Mouse (Mus musculus): ENCODE results near the gene Dlx5. TPM values are rescaled to one million over a fixed set of nuclear protein-coding genes. Genes with fewer than 3 reads are reported as not detected.

The Dlx5 gene
- total and polyA plus RNA-seq, 3 experiments, result not detected

DNA sequence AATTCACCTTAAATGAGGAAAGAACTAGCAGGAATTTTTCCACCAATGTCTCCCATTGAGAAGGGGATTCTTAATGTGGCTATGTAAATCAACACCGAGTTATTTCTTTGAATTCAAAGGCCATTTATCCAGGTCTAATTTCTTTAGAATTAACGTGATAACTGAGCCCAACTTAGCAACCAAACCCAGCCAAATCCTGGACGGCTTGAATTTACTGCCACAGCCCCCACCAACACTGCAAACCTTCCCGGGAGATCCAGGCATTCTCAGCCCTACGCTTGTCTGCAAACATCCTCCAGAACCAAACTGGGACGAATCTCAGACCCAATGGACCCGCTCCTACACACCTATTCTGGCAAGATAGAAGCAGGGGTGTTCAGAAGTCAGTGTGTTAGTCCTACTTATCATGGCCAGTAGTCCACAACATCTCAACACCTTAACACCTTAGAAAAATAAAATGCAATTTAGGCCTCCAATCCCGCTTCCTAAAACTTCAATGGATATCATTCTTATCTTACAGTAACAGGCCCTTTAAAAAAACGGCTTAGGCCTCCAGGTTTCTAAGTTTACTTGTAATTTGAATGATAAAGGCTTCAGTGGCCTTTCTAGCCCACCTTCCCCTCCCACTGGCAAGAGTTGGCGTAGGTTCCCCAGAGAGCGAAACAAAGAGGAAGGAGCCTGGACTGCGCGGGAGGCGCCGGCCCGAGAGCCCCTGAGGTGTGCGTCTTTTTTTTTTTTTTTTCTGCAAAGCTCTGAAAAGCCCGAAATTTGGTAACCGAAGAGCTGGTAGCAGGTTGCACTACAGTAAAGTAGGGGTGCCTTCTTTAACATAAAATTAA, 22.6 kb downstream of the Dlx5 start:
- Histone ChIP-seq H3K79me2 (ENCODE audit: control insufficient read depth, insufficient read depth, low read length, poor library complexity) (no peaks in the 10 kb centered on the region), H3K27me3 (ENCODE audit: control insufficient read depth in 1 of 2, insufficient read depth in 2 of 2, low read length in 2 of 2) (no peaks in the 10 kb centered on the region), H3K4me1 (ENCODE audit: control insufficient read depth in 1 of 2, insufficient read depth in 2 of 2, low read length in 2 of 2) (no peaks in the 10 kb centered on the region), H3K4me3 (ENCODE audit: control insufficient read depth in 1 of 2, insufficient read depth in 1 of 2, low read depth in 2 of 2, low read length in 2 of 2) (no peak overlapping the region), H3K27ac (ENCODE audit: control insufficient read depth, low read depth, low read length) (no peak overlapping the region), H3K9ac (ENCODE audit: control insufficient read depth, low read depth, low read length, poor library complexity, severe bottlenecking) (no peak overlapping the region), H3K9me3 (replicated peaks; ENCODE audit: insufficient read depth, low read length) (no peaks in the 10 kb centered on the region), H3K36me3 (ENCODE audit: control insufficient read depth in 1 of 2, insufficient read depth in 2 of 2, low read length in 2 of 2) (no peaks in the 10 kb centered on the region)
- no peak for DNase-seq (ENCODE audit: low read depth, low spot score)
- TF ChIP-seq TBP (IDR thresholded peaks at IDR 0.05; ENCODE audit: low read depth, low read length) (no peak), ZMIZ1 (IDR thresholded peaks at IDR 0.05; ENCODE audit: low read depth, low read length) (no peak)

DNA sequence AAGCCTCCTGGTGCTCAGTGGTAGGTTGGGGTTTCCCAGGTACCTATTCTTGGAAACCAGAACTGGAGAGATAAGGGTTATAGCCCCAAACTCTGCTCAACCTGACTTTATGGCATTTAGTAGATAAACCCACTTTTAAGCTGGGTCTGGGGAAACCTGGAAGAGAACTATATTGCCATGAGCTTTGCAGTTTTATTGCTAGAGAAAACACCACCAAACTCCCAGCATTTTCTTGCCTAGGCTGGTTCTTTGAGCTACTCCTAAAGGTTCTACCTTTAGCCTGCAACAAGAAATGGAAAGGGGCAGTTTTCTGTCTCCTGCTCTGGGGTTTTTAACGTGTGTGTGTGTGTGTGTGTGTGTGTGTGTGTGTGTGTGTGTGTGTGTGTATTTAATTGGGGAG, 23.3 kb downstream of the Dlx5 start:
- Histone ChIP-seq H3K27me3 (ENCODE audit: control insufficient read depth in 1 of 2, insufficient read depth in 2 of 2, low read length in 2 of 2) (no peaks in the 10 kb centered on the region), H3K4me3 (ENCODE audit: control insufficient read depth in 1 of 2, insufficient read depth in 1 of 2, low read depth in 2 of 2, low read length in 2 of 2) (no peak overlapping the region), H3K9ac (ENCODE audit: control insufficient read depth, low read depth, low read length, poor library complexity, severe bottlenecking) (no peak overlapping the region), H3K79me2 (ENCODE audit: control insufficient read depth, insufficient read depth, low read length, poor library complexity) (no peaks in the 10 kb centered on the region), H3K36me3 (ENCODE audit: control insufficient read depth in 1 of 2, insufficient read depth in 2 of 2, low read length in 2 of 2) (no peaks in the 10 kb centered on the region), H3K9me3 (replicated peaks; ENCODE audit: insufficient read depth, low read length) (no peaks in the 10 kb centered on the region), H3K4me1 (ENCODE audit: control insufficient read depth in 1 of 2, insufficient read depth in 2 of 2, low read length in 2 of 2) (no peaks in the 10 kb centered on the region), H3K27ac (ENCODE audit: control insufficient read depth, low read depth, low read length) (no peak overlapping the region)
- DNase-seq (ENCODE audit: low read depth, low spot score), result no peak
- TF ChIP-seq UBTF (IDR thresholded peaks at IDR 0.05; ENCODE audit: borderline replicate concordance, insufficient read depth, low read depth, low read length) (no peak), RCOR1 (IDR thresholded peaks at IDR 0.05; ENCODE audit: low read depth, low read length) (no peak), CHD2 (IDR thresholded peaks at IDR 0.05; ENCODE audit: low read length) (no peak)

DNA sequence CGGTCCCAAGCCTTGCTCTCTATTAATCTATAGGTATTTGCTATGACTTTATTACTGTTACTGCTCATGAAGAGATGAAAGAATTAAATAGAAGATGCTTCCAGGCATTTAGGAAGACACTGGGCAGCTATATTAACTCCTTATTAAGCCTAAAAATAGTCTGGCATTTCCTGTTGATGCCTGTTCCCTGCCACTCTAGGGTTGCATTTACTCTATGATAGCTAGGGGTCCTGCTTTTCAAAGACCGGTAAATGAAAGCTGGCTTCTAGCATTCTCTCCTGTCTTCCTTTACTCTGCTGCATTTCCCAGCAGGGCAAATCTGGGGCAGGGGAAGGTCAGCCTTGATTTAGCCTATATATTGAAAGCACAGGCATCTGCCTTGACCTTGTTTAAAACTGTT, 24.1 kb downstream of the Dlx5 start:
- Histone ChIP-seq H3K9ac (ENCODE audit: control insufficient read depth, low read depth, low read length, poor library complexity, severe bottlenecking) (no peak overlapping the region), H3K36me3 (ENCODE audit: control insufficient read depth in 1 of 2, insufficient read depth in 2 of 2, low read length in 2 of 2) (no peaks in the 10 kb centered on the region), H3K4me1 (ENCODE audit: control insufficient read depth in 1 of 2, insufficient read depth in 2 of 2, low read length in 2 of 2) (no peaks in the 10 kb centered on the region), H3K27me3 (ENCODE audit: control insufficient read depth in 1 of 2, insufficient read depth in 2 of 2, low read length in 2 of 2) (no peaks in the 10 kb centered on the region), H3K4me3 (ENCODE audit: control insufficient read depth in 1 of 2, insufficient read depth in 1 of 2, low read depth in 2 of 2, low read length in 2 of 2) (no peak overlapping the region), H3K9me3 (replicated peaks; ENCODE audit: insufficient read depth, low read length) (no peaks in the 10 kb centered on the region), H3K79me2 (ENCODE audit: control insufficient read depth, insufficient read depth, low read length, poor library complexity) (no peaks in the 10 kb centered on the region), H3K27ac (ENCODE audit: control insufficient read depth, low read depth, low read length) (no peak overlapping the region)
- TF ChIP-seq MYC (IDR thresholded peaks at IDR 0.05; ENCODE audit: low read depth, low read length), result no peak
- no peak for TF ChIP-seq TCF12 (IDR thresholded peaks at IDR 0.05; ENCODE audit: low read depth, low read length)
- no peak for TF ChIP-seq USF2 (IDR thresholded peaks at IDR 0.05; ENCODE audit: borderline replicate concordance in 1 of 2, insufficient read depth in 1 of 2, low read depth in 1 of 2, low read length in 2 of 2)
- TF ChIP-seq ZKSCAN1 (IDR thresholded peaks at IDR 0.05; ENCODE audit: low read depth, low read length), result no peak
- no peak for TF ChIP-seq HCFC1 (IDR thresholded peaks at IDR 0.05; ENCODE audit: low read depth, low read length)
- TF ChIP-seq TAL1 (IDR thresholded peaks at IDR 0.05; ENCODE audit: low read length), result no peak
- no peak for TF ChIP-seq CTCF (IDR thresholded peaks at IDR 0.05 in 2 of 3, conservative IDR thresholded peaks at IDR 0.05 in 1 of 3; ENCODE audit: control insufficient read depth in 1 of 3, insufficient read depth in 1 of 3, low read depth in 2 of 3, low read length in 3 of 3, poor library complexity in 1 of 3, severe bottlenecking in 1 of 3)
- no peak for TF ChIP-seq MYB (IDR thresholded peaks at IDR 0.05; ENCODE audit: low read depth, low read length)
- TF ChIP-seq GABPA (IDR thresholded peaks at IDR 0.05; ENCODE audit: low read depth, low read length), result no peak
- no peak for TF ChIP-seq CHD2 (IDR thresholded peaks at IDR 0.05; ENCODE audit: low read length)
- no peak for TF ChIP-seq ETS1 (IDR thresholded peaks at IDR 0.05; ENCODE audit: low read depth, low read length)
- TF ChIP-seq MAX (IDR thresholded peaks at IDR 0.05; ENCODE audit: low read length), result no peak
- no peak for TF ChIP-seq EP300 (IDR thresholded peaks at IDR 0.05; ENCODE audit: low read depth in 1 of 2, low read length in 2 of 2)
- TF ChIP-seq JUND (IDR thresholded peaks at IDR 0.05; ENCODE audit: low read depth, low read length), result no peak
- no peak for TF ChIP-seq E2F4 (IDR thresholded peaks at IDR 0.05; ENCODE audit: borderline replicate concordance, low read depth, low read length)
- TF ChIP-seq TBP (IDR thresholded peaks at IDR 0.05; ENCODE audit: low read depth, low read length), result no peak
- no peak for DNase-seq (ENCODE audit: low read depth, low spot score)

Measured in MEL (cell line).